Mouse (Mus musculus) embryonic facial prominence, embryonic 12.5 days (tissue): ENCODE results near the gene Pld4. TPM values are rescaled to one million over a fixed set of nuclear protein-coding genes. Genes with fewer than 3 reads are reported as not detected.

ENCODE experiments used
- ATAC-seq: fragments of 200-750 bp; cut with Nextera tagmentation; 2 replicates; pipeline ENCODE4 v1.8.0; 2017; ENCODE audit not compliant: insufficient number of reproducible peaks, insufficient read depth, low FRiP score, low TSS enrichment
- H3K27ac ChIP-seq: fragments of 300-500 bp; sonication (generic); 2 replicates; pipeline ENCODE4 v1.5.1; 2016; ENCODE audit warnings: mild to moderate bottlenecking
- H3K27me3 ChIP-seq: fragments of 300-500 bp; sonication (generic); 2 replicates; pipeline ENCODE4 v1.6.1; 2016; ENCODE audit warnings: mild to moderate bottlenecking, moderate library complexity
- H3K36me3 ChIP-seq: fragments of 300-500 bp; sonication (generic); 2 replicates; pipeline ENCODE4 v1.6.1; 2016; ENCODE audit warnings: mild to moderate bottlenecking
- H3K4me1 ChIP-seq: fragments of 300-500 bp; sonication (generic); 2 replicates; pipeline ENCODE4 v1.6.1; 2016
- H3K4me2 ChIP-seq: fragments of 300-500 bp; sonication (generic); replicated peaks from 2 replicates; pipeline ENCODE4 v1.6.1; 2016; ENCODE audit warnings: mild to moderate bottlenecking, moderate library complexity
- H3K4me3 ChIP-seq: fragments of 300-500 bp; sonication (generic); 2 replicates; pipeline ENCODE4 v1.5.1; 2016; ENCODE audit warnings: mild to moderate bottlenecking
- H3K9ac ChIP-seq: fragments of 300-500 bp; sonication (generic); 2 replicates; pipeline ENCODE4 v1.6.1; 2016; ENCODE audit warnings: mild to moderate bottlenecking, moderate library complexity
- H3K9me3 ChIP-seq: fragments of 300-500 bp; sonication (generic); 2 replicates; pipeline ENCODE4 v1.6.1; 2016; ENCODE audit warnings: mild to moderate bottlenecking, moderate library complexity
- WGBS: fragments of 180-500 bp; shearing (Covaris S2); methylation state at CpG from one replicate; pipeline ENCODE4 v1.1.7; 2016; 5-methylcytosine and 5-hydroxymethylcytosine counted together
- polyA plus RNA-seq: library from polyadenylated mRNA; unstranded; fragments of >200 nt; fragmentation: Nextera tagmentation; extraction: Ambion mirVana; gene quantifications from 2 replicates; pipeline ENCODE4 v1.2.1, GENCODE M21; 2016

The Pld4 gene
- polyA plus RNA-seq, 1 experiment from 2014 or later, result 4.9 TPM

DNA sequence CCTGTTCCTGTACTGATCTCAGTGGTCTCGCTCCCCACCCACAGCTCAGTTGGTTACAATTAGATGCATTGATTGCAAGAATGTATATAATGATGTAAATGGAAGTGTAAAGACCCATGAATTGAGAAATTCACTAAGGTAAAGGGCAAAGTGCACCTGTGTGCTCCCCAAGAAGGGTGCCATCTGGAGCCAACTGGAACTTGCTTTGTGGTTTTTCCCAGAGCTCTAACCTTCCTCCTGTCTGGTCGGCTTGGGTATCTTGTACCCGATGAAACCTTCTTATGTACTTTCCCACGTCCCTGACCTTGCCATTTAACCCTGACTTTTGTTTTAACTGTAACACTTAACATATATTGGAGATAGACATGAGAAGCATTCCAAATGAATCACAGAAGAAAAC, 4.6 kb upstream of the Pld4 start:
- no peak overlapping the region for H3K4me2 ChIP-seq
- H3K27me3 ChIP-seq, result no peaks in the 10 kb centered on the region
- 74% methylated on average over 4 of the region's 4 CpGs for WGBS
- no peaks in the 10 kb centered on the region for H3K9me3 ChIP-seq
- no peak overlapping the region for H3K4me3 ChIP-seq
- H3K9ac ChIP-seq, result no peak overlapping the region
- no peaks in the 10 kb centered on the region for H3K4me1 ChIP-seq
- no peaks in the 10 kb centered on the region for H3K36me3 ChIP-seq
- H3K27ac ChIP-seq, result no peak overlapping the region
- no peak for ATAC-seq

DNA sequence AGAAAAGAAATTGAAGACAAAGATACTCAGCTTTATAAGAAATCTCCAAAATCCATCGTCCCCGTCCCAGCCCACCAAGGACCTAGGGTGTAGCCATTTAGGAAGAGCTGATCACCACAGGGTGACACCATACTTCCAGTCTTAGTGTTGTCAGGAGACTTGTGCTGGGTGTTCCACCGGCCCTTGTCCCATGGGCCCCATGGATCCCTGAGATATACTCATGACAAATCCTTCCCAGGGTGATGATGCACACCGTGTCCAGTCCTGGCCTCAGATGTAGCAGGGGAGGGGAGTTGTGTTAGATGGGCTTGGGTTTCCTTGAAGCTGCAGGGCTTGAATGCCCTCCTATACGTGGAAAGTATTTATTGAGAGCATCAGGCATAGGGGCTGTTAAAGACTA, 2.6 kb upstream of the Pld4 start:
- 88% methylated on average over 5 of the region's 5 CpGs for WGBS
- no peak for ATAC-seq
- H3K4me2 ChIP-seq, result no peak overlapping the region

DNA sequence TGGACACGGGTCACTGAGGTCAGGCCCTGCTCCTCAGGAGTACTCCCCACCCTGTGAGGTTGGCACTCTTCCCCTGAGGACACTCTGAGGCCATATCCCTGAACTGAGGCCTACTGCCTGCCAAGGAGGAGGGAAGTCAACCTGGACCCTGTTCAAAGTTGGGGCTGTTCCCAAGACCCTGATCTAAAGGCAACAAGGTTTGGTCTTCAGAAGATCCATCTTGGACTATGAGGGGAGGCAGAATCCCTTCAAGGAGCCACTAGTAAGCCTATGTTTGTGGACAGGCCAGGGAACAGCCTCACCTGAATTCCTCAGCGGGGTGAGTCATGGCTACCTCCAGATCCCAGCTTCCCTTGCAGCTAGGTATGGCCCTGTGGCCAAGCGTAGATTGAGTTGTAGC, 984 bp upstream of the Pld4 start:
- H3K4me3 ChIP-seq, result no peak overlapping the region
- no peaks in the 10 kb centered on the region for H3K9me3 ChIP-seq
- H3K4me2 ChIP-seq, result no peak overlapping the region
- 87% methylated on average over 3 of the region's 3 CpGs for WGBS
- ATAC-seq, result no peak
- H3K27me3 ChIP-seq, result no peaks in the 10 kb centered on the region
- H3K36me3 ChIP-seq, result no peaks in the 10 kb centered on the region
- H3K27ac ChIP-seq, result no peak overlapping the region
- no peaks in the 10 kb centered on the region for H3K4me1 ChIP-seq
- no peak overlapping the region for H3K9ac ChIP-seq

More for the DNA sequence above, 2.6 kb upstream of the Pld4 start:
- Histone ChIP-seq H3K36me3 (no peaks in the 10 kb centered on the region), H3K4me3 (no peak overlapping the region), H3K27me3 (no peaks in the 10 kb centered on the region), H3K9me3 (no peaks in the 10 kb centered on the region), H3K27ac (no peak overlapping the region), H3K9ac (no peak overlapping the region), H3K4me1 (no peaks in the 10 kb centered on the region)

DNA sequence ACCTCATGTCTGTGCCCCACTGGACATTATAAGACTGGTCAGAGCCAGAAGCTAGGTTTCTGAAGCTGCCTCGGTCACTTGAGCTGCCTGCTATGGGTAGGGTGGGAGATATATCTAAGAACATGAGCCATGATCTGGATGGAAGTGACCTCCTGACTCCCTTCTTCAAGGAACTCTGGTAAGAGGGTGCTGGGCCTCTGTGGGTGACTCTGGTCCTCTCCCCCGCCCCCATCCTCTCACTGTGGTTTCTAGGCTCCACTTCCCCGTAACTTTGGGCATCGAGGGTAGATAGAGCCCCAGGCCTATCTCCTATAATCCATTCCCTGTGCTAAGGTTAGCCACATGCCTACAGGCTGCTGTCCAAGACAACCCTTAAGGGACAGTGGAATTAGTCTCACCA, 956 bp downstream of the Pld4 start:
- Histone ChIP-seq H3K4me3 (no peak overlapping the region), H3K9ac (no peak overlapping the region), H3K4me2 (no peak overlapping the region), H3K36me3 (no peaks in the 10 kb centered on the region), H3K4me1 (no peaks in the 10 kb centered on the region), H3K27me3 (no peaks in the 10 kb centered on the region), H3K27ac (no peak overlapping the region), H3K9me3 (no peaks in the 10 kb centered on the region)
- no peak for ATAC-seq
- 85% methylated on average over 4 of the region's 4 CpGs for WGBS

DNA sequence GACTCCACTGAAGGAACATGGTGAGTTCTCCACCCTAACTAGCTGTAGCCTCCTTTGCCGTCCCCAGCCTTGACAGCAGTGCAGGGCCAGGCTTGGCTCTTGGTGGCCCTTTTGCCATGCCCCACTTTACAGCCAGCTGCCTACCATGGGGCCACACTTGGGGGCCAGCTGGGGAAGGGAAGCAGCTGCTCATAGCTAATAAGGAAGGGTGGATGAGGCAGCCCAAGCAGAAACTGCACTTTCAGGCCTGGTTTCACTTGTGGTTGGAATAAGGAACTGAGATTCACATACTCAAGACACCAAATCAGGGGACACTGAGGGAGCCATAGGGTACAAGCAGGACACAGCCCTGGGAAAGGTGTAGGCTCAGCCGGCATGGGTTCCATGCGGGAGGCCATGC, 1.6 kb downstream of the Pld4 start:
- Histone ChIP-seq H3K9ac (no peak overlapping the region), H3K4me1 (no peaks in the 10 kb centered on the region), H3K4me3 (no peak overlapping the region), H3K36me3 (no peaks in the 10 kb centered on the region), H3K9me3 (no peaks in the 10 kb centered on the region), H3K27ac (no peak overlapping the region), H3K27me3 (no peaks in the 10 kb centered on the region), H3K4me2 (no peak overlapping the region)
- no peak for ATAC-seq
- 88% methylated on average over 3 of the region's 3 CpGs for WGBS

DNA sequence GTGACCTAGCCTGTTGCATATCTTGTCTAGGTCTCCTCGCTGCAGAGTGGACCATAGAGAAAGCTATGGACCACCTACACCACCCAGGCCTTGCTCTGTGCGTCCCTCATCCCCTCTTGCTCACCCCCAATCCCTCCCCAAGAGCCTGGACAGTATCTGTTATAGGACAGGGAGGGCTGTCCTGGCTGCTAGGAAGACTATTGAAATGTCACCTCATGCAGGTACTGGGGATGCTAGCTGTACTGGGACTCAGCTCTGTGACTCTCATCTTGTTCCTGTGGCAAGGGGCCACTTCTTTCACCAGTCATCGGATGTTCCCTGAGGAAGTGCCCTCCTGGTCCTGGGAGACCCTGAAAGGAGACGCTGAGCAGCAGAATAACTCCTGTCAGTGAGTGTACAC, 2.7 kb downstream of the Pld4 start:
- WGBS, result 74% methylated on average over 4 of the region's 4 CpGs
- no peaks in the 10 kb centered on the region for H3K4me1 ChIP-seq
- H3K9me3 ChIP-seq, result no peaks in the 10 kb centered on the region
- no peak for ATAC-seq
- no peaks in the 10 kb centered on the region for H3K27me3 ChIP-seq
- no peak overlapping the region for H3K4me2 ChIP-seq
- H3K27ac ChIP-seq, result no peak overlapping the region
- H3K36me3 ChIP-seq, result no peaks in the 10 kb centered on the region
- no peak overlapping the region for H3K4me3 ChIP-seq
- H3K9ac ChIP-seq, result no peak overlapping the region

DNA sequence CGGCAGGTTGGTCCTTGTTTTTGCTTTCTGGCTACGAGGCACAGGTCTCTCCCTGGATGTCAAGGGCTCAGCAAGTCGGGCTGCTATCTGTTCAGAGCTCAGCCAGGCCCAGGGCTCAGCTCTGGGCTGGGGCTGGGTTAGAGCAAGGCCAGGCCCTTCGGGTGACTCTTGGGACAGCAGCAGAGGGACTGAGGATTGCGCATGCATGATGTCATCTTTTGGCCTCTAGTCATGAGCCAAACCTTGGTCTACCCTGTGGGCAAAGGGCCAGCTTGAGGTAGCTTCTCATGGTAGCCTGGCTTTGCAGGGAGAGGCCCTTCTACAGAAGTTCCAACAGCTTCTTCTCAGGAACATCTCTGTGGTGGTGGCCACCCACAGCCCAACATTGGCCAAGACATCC, 3.7 kb downstream of the Pld4 start:
- Histone ChIP-seq H3K4me2 (no peak overlapping the region), H3K9ac (no peak overlapping the region), H3K27me3 (no peaks in the 10 kb centered on the region), H3K4me1 (no peaks in the 10 kb centered on the region), H3K4me3 (no peak overlapping the region), H3K36me3 (no peaks in the 10 kb centered on the region), H3K27ac (no peak overlapping the region), H3K9me3 (no peaks in the 10 kb centered on the region)
- WGBS, result 85% methylated on average over 5 of the region's 5 CpGs
- no peak for ATAC-seq

DNA sequence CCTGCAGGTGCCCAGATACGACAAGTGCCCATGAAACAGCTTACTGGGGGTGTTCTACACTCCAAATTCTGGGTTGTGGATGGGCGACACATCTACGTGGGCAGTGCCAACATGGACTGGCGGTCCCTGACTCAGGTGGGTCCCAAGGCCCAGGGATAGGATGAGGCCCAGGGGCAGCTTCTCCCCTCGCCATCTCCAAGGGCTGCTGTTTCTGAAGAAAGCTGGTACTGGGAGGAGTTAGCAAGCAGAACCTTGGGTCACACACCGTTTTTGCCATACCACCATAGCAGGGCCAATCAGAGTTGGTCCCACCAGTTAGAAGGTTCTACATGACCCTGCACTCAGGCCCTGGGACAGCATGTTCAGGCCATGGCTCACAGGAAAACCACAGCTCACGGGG, 4.5 kb downstream of the Pld4 start:
- Histone ChIP-seq H3K27ac (no peak overlapping the region), H3K9ac (no peak overlapping the region), H3K9me3 (no peaks in the 10 kb centered on the region), H3K4me1 (no peaks in the 10 kb centered on the region), H3K36me3 (no peaks in the 10 kb centered on the region), H3K4me3 (no peak overlapping the region), H3K27me3 (no peaks in the 10 kb centered on the region), H3K4me2 (no peak overlapping the region)
- 87% methylated on average over 7 of the region's 7 CpGs for WGBS
- ATAC-seq, result no peak

DNA sequence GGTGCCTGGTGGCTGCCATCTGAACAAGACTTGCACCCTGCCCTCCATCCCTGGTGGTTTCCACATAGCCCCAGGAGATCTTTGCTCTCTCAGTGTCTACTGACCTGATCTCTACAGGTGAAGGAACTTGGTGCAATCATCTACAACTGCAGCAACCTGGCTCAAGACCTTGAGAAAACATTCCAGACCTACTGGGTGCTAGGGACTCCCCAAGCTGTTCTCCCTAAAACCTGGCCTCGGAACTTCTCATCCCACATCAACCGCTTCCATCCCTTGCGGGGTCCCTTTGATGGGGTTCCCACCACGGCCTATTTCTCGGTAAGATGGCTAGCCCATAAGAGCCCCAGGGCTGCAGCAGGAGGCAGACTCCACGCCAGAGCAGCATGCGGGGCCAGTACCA, 6.1 kb downstream of the Pld4 start:
- Histone ChIP-seq H3K9ac (no peak overlapping the region), H3K4me2 (no peak overlapping the region), H3K27me3 (no peaks in the 10 kb centered on the region), H3K9me3 (no peaks in the 10 kb centered on the region), H3K4me3 (no peak overlapping the region), H3K36me3 (no peaks in the 10 kb centered on the region), H3K27ac (no peak overlapping the region), H3K4me1 (no peaks in the 10 kb centered on the region)
- no peak for ATAC-seq
- WGBS, result 87% methylated on average over 7 of the region's 7 CpGs

DNA sequence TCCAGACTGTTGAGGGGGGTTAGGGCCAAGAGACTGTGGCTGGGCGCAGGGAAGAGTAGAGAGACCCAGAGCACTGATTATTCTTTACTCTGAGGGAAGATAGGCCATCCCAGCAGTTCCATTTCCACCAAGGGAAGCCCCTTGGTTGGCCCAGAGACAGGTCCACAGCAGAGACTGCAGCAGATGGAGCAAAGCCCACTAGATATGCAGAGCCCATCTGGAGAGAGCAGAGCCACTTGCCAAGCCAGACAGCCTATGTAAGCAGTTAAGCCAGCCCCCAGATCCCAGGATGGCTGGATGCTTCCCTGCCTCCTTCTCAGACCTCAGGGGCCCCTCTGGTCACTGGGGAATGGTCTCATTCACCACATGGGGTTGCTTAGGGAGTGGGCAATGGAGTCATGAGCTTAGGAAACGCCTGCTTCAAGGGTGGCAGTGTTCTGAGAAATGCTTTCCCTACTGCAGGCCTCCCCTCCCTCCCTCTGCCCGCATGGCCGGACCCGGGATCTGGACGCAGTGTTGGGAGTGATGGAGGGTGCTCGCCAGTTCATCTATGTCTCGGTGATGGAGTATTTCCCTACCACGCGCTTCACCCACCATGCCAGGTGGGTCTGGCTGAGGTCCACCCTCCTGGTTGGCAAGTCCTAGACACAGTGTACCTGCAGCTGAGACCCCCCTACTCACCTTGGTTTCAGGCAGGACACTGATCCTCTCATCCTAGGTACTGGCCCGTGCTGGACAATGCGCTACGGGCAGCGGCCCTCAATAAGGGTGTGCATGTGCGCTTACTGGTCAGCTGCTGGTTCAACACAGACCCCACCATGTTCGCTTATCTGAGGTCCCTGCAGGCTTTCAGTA, 6.8 kb downstream of the Pld4 start:
- Histone ChIP-seq H3K27me3 (no peaks in the 10 kb centered on the region), H3K36me3 (no peaks in the 10 kb centered on the region), H3K4me2 (no peak overlapping the region), H3K9ac (no peak overlapping the region), H3K27ac (no peak overlapping the region), H3K9me3 (no peaks in the 10 kb centered on the region), H3K4me3 (no peak overlapping the region), H3K4me1 (no peaks in the 10 kb centered on the region)
- 87% methylated on average over 16 of the region's 16 CpGs for WGBS
- ATAC-seq, result no peak

DNA sequence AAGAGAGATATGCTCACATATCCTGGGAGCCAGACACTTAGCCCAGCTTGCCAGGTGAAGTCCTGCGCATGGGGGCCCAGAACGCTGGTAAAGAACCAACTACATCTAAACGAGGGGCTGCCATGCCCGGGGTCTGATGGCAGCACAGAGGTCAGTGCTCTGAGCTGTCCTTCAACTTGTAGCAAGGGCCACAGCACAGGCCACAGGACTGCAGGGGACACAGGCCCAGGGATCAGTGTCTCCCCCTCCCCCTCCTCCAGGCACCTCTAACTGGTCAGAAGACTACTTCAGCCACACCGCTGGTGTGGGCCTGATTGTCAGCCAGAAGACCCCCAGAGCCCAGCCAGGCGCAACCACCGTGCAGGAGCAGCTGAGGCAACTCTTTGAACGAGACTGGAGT, 7.7 kb downstream of the Pld4 start:
- H3K27ac ChIP-seq, result no peak overlapping the region
- H3K9ac ChIP-seq, result no peak overlapping the region
- 88% methylated on average over 8 of the region's 8 CpGs for WGBS
- no peak for ATAC-seq
- no peak overlapping the region for H3K4me2 ChIP-seq
- no peaks in the 10 kb centered on the region for H3K9me3 ChIP-seq
- H3K36me3 ChIP-seq, result no peaks in the 10 kb centered on the region
- H3K27me3 ChIP-seq, result no peaks in the 10 kb centered on the region
- H3K4me3 ChIP-seq, result no peak overlapping the region
- no peaks in the 10 kb centered on the region for H3K4me1 ChIP-seq

DNA sequence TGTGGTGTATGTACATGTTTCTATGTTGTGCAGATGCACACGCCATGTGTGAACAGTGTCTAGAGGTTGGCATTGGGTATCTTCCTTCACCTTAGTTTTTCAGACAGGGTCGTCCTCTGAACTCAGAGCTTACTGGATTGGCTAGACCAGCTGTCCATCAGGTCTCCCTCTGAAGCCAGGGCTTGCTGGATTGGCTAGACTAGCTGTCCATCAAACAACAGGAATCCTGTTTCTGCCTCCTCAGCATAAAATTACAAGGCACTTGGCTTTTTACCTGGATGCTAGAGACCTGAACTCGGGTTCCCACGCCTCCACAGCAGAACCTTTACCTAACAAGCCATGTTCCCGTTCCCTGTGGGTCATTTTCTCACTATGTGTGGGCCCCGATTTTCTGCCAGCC, 8.6 kb downstream of the Pld4 start:
- no peak for ATAC-seq
- no peaks in the 10 kb centered on the region for H3K4me1 ChIP-seq
- no peak overlapping the region for H3K4me3 ChIP-seq
- H3K9ac ChIP-seq, result no peak overlapping the region
- 82% methylated on average over 6 of the region's 6 CpGs for WGBS
- no peak overlapping the region for H3K4me2 ChIP-seq
- no peaks in the 10 kb centered on the region for H3K36me3 ChIP-seq
- no peak overlapping the region; the same call in 1 of the 2 replicates for H3K27ac ChIP-seq
- no peaks in the 10 kb centered on the region for H3K27me3 ChIP-seq
- no peaks in the 10 kb centered on the region for H3K9me3 ChIP-seq
